Mouse (Mus musculus) hindbrain, embryonic 16.5 days (tissue): ENCODE measurements around the gene Atxn1. TPM values are rescaled to one million over a fixed set of nuclear protein-coding genes. Genes with fewer than 3 reads are reported as not detected.

Experiments used
- ATAC-seq: fragments of 200-750 bp; cut with Nextera tagmentation; 2 replicates; pipeline ENCODE4 v1.8.0; 2017; ENCODE audit warnings: moderate TSS enrichment, moderate library complexity
- H3K27ac ChIP-seq: fragments of 300-500 bp; sonication (generic); 2 replicates; pipeline ENCODE4 v1.5.1; 2014; ENCODE audit warnings: low read depth, mild to moderate bottlenecking, control low read depth, low read length, moderate library complexity
- H3K27me3 ChIP-seq: fragments of 300-500 bp; sonication (generic); replicated peaks from 2 replicates; pipeline ENCODE4 v1.6.1; 2014; ENCODE audit warnings: low read length; ENCODE audit not compliant: control insufficient read depth, insufficient read depth
- H3K36me3 ChIP-seq: fragments of 300-500 bp; sonication (generic); 2 replicates; pipeline ENCODE4 v1.6.1; 2014; ENCODE audit warnings: mild to moderate bottlenecking, low read length, moderate library complexity, mixed read lengths; ENCODE audit not compliant: control insufficient read depth, insufficient read depth
- H3K4me1 ChIP-seq: fragments of 300-500 bp; sonication (generic); 2 replicates; pipeline ENCODE4 v1.6.1; 2014; ENCODE audit warnings: low read depth, low read length; ENCODE audit not compliant: control insufficient read depth, insufficient read depth
- H3K4me2 ChIP-seq: fragments of 300-500 bp; sonication (generic); 2 replicates; pipeline ENCODE4 v1.6.1; 2014; ENCODE audit warnings: mild to moderate bottlenecking, low read length, control low read depth, moderate library complexity
- H3K4me3 ChIP-seq: fragments of 300-500 bp; sonication (generic); 2 replicates; pipeline ENCODE4 v1.5.1; 2014; ENCODE audit warnings: mild to moderate bottlenecking, low read length, control low read depth, moderate library complexity
- H3K9ac ChIP-seq: fragments of 300-500 bp; sonication (generic); 2 replicates; pipeline ENCODE4 v1.6.1; 2014; ENCODE audit warnings: low read depth, mild to moderate bottlenecking, control low read depth, low read length, moderate library complexity
- H3K9me3 ChIP-seq: fragments of 300-500 bp; sonication (generic); 2 replicates; pipeline ENCODE4 v1.6.1; 2014; ENCODE audit warnings: mild to moderate bottlenecking, low read length, moderate library complexity; ENCODE audit not compliant: control insufficient read depth
- WGBS: fragments of 180-500 bp; shearing (Covaris S2); extraction: QIAGEN DNeasy Blood & Tissue Kit; methylation state at CpG from one replicate; pipeline ENCODE4 v1.1.7; 2014; 5-methylcytosine and 5-hydroxymethylcytosine counted together
- polyA plus RNA-seq: library from polyadenylated mRNA; unstranded; fragments of >200 nt; fragmentation: Nextera tagmentation; extraction: Ambion mirVana; gene quantifications from 2 replicates; pipeline ENCODE4 v1.2.1, GENCODE M21; 2015

Gene Atxn1
- polyA plus RNA-seq, 1 experiment from 2014 or later, result 8.3 TPM

GRCm38 (mm10) chr13:45990486-45990885, 25.7 kb upstream of the Atxn1 start:
- Histone ChIP-seq H3K4me3 (no peak overlapping the region), H3K9ac (no peak overlapping the region), H3K9me3 (no peaks in the 10 kb centered on the region), H3K36me3 (no peaks in the 10 kb centered on the region), H3K4me2 (no peak overlapping the region), H3K4me1 (no peaks in the 10 kb centered on the region), H3K27ac (no peak overlapping the region), H3K27me3 (no peaks in the 10 kb centered on the region)
- WGBS, result 75% methylated on average over 5 of the region's 5 CpGs
- ATAC-seq, result no peak

- Histone ChIP-seq H3K4me2 (no peak overlapping the region), H3K36me3 (no peaks in the 10 kb centered on the region), H3K27ac (no peak overlapping the region), H3K9me3 (no peaks in the 10 kb centered on the region), H3K9ac (no peak overlapping the region), H3K4me1 (no peaks in the 10 kb centered on the region), H3K4me3 (no peak overlapping the region), H3K27me3 (no peaks in the 10 kb centered on the region)
- no peak for ATAC-seq
- 33% methylated on average over 5 of the region's 5 CpGs for WGBS
These were observed 14.4 kb upstream of the Atxn1 start for GRCm38 (mm10) chr13:45979246-45979645.

DNA sequence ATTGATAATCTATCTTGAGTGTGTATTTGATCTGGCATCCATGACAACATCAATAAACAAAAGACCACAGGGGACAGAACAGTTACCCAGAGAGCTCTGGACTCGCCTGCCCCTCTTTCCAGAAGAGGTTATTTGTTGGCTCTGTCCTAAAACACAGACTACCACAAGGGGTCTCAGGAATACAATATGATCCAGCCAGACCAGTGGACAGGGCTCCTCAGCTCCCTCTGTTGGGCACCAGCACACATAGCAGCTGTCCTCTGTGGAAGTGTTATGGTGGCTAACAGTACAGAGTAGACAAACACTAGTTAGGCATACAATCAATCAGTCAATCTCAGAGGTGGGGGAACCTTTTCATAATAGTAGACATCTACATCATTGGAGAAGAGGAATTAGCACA, 12.1 kb upstream of the Atxn1 start:
- H3K9ac ChIP-seq, result no peak overlapping the region
- WGBS, result 23% methylated on average over 1 of the region's 1 CpGs
- H3K4me2 ChIP-seq, result no peak overlapping the region
- peak; percentile 30; the same call in 1 of the 2 replicates for ATAC-seq
- no peak overlapping the region for H3K27ac ChIP-seq
- no peak overlapping the region for H3K4me3 ChIP-seq
- no peaks in the 10 kb centered on the region for H3K36me3 ChIP-seq
- H3K9me3 ChIP-seq, result no peaks in the 10 kb centered on the region
- no peaks in the 10 kb centered on the region for H3K27me3 ChIP-seq
- H3K4me1 ChIP-seq, result no peaks in the 10 kb centered on the region

- H3K9me3 ChIP-seq, result no peaks in the 10 kb centered on the region
- H3K4me1 ChIP-seq, result no peaks in the 10 kb centered on the region
- H3K4me3 ChIP-seq, result no peak overlapping the region
- no peaks in the 10 kb centered on the region for H3K27me3 ChIP-seq
- H3K27ac ChIP-seq, result no peak overlapping the region
- H3K4me2 ChIP-seq, result no peak overlapping the region
- no peak overlapping the region for H3K9ac ChIP-seq
- WGBS, result 64% methylated on average over 3 of the region's 3 CpGs
- H3K36me3 ChIP-seq, result no peaks in the 10 kb centered on the region
- no peak for ATAC-seq
These were observed 9.8 kb upstream of the Atxn1 start for GRCm38 (mm10) chr13:45974651-45975050.

- WGBS, result 51% methylated on average over 7 of the region's 7 CpGs
- ATAC-seq, result no peak
- Histone ChIP-seq H3K4me2 (no peak overlapping the region), H3K27me3 (no peaks in the 10 kb centered on the region), H3K4me3 (no peak overlapping the region), H3K9me3 (no peaks in the 10 kb centered on the region), H3K27ac (no peak overlapping the region), H3K36me3 (no peaks in the 10 kb centered on the region), H3K4me1 (no peaks in the 10 kb centered on the region), H3K9ac (no peak overlapping the region)
These were observed 9.2 kb upstream of the Atxn1 start for GRCm38 (mm10) chr13:45973972-45974490.

DNA sequence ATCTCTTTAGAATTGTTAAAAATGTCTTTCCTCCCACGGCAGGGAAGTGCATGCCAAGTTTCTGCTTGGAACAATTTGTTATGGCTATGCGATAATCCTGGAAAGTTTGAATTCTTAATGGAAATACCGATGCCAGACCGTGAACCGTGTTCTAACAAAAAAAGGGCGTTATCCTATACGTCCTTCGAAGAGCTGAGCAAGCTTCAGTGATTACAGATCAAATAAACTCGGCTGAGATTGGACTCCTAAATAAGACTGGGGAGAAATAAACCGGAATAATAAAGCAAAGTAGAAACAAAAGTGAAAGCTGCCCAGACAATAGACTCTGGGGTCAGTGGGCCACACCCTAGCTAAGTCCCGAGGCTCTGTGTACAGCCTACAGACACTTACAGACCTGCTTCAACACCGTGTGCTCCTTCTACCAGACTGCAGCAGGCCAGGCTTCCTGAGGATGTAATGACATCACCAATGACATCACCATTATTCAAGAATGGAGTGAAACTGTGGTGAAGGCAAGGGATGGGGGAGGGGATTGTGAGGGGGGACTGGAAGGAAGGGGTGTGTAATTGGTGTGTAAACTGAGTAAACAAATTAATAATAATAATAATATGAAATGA, 6.2 kb upstream of the Atxn1 start:
- Histone ChIP-seq H3K4me1 (peaks cover 3% of the 10 kb centered on the region), H3K27ac (no peak overlapping the region), H3K4me2 (no peak overlapping the region), H3K27me3 (no peaks in the 10 kb centered on the region), H3K4me3 (no peak overlapping the region), H3K9ac (no peak overlapping the region), H3K9me3 (no peaks in the 10 kb centered on the region), H3K36me3 (no peaks in the 10 kb centered on the region)
- ATAC-seq, result no peak
- 56% methylated on average over 12 of the region's 12 CpGs for WGBS

GRCm38 (mm10) chr13:45968206-45968605, 3.4 kb upstream of the Atxn1 start:
- Histone ChIP-seq H3K4me2 (no peak overlapping the region), H3K4me3 (no peak overlapping the region), H3K9ac (no peak overlapping the region), H3K27me3 (no peaks in the 10 kb centered on the region), H3K4me1 (peaks cover 8% of the 10 kb centered on the region), H3K36me3 (no peaks in the 10 kb centered on the region), H3K27ac (no peak overlapping the region), H3K9me3 (no peaks in the 10 kb centered on the region)
- WGBS, result 64% methylated on average over 4 of the region's 4 CpGs
- ATAC-seq, result no peak

DNA sequence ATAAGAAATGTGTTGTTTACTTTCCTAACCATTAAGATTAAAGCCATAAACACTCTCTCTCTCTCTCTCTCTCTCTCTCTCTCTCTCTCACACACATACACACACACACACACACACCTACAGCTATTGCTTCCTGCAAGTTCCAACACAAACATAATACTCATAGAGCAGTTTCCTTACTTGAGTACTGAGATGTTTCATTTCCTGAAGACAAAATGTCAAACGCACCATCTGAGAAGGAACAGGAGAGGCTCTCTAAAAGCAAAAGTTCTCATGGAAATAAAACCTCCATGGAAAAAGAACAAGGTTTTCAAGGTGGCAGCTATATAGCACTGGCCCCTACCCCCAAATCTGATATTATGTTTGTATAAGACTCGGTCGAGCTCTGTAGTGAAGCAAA, 2.6 kb upstream of the Atxn1 start:
- no peak for ATAC-seq
- 67% methylated on average over 3 of the region's 3 CpGs for WGBS
- H3K36me3 ChIP-seq, result no peaks in the 10 kb centered on the region
- no peak overlapping the region for H3K27ac ChIP-seq
- H3K4me2 ChIP-seq, result no peak overlapping the region
- no peak overlapping the region for H3K4me3 ChIP-seq
- no peaks in the 10 kb centered on the region for H3K9me3 ChIP-seq
- peaks cover 15% of the 10 kb centered on the region for H3K4me1 ChIP-seq
- no peaks in the 10 kb centered on the region for H3K27me3 ChIP-seq
- no peak overlapping the region for H3K9ac ChIP-seq

- Histone ChIP-seq H3K27me3 (no peaks in the 10 kb centered on the region), H3K9me3 (no peaks in the 10 kb centered on the region), H3K9ac (no peak overlapping the region), H3K4me3 (peak overlapping the region; percentile 89), H3K4me1 (peaks cover 22% of the 10 kb centered on the region), H3K4me2 (peak overlapping the region; percentile 78), H3K27ac (no peak overlapping the region), H3K36me3 (no peaks in the 10 kb centered on the region)
- no peak for ATAC-seq
- WGBS, result 2% methylated on average over 14 of the region's 14 CpGs
These were observed 1.8 kb upstream of the Atxn1 start for GRCm38 (mm10) chr13:45966586-45966985.
